Mouse (Mus musculus) heart, embryonic 16.5 days (tissue): ENCODE data around the gene Hbs1l. TPM values are rescaled to one million over a fixed set of nuclear protein-coding genes. Genes with fewer than 3 reads are reported as not detected.
A peak's percentile ranks its signal among the peaks of the same experiment; 100 is the strongest.
"Not testable (repeated sequence)": the region's sequence is repeated elsewhere in the genome, so short reads cannot be mapped to it uniquely, and the experiment has no call there.

Source experiments
- ATAC-seq: fragments of 200-750 bp; cut with Nextera tagmentation; replicated peaks from 2 replicates; pipeline ENCODE4 v1.8.0; 2017; ENCODE audit warnings: moderate number of reproducible peaks; ENCODE audit not compliant: insufficient read depth, low FRiP score; ENCODE audit errors: extremely low read depth
- H3K27ac ChIP-seq: fragments of 300-500 bp; sonication (generic); 2 replicates; pipeline ENCODE4 v1.5.1; 2014; ENCODE audit warnings: mild to moderate bottlenecking, low read length, control low read depth, moderate library complexity
- H3K27me3 ChIP-seq: fragments of 300-500 bp; sonication (generic); 2 replicates; pipeline ENCODE4 v1.6.1; 2014; ENCODE audit warnings: low read length, mixed read lengths; ENCODE audit not compliant: control insufficient read depth, insufficient read depth
- H3K36me3 ChIP-seq: fragments of 300-500 bp; sonication (generic); 2 replicates; pipeline ENCODE4 v1.6.1; 2014; ENCODE audit not compliant: control insufficient read depth, insufficient read depth
- H3K4me1 ChIP-seq: fragments of 300-500 bp; sonication (generic); 2 replicates; pipeline ENCODE4 v1.6.1; 2014; ENCODE audit warnings: low read length, mixed read lengths; ENCODE audit not compliant: control insufficient read depth, insufficient read depth
- H3K4me2 ChIP-seq: fragments of 300-500 bp; sonication (generic); 2 replicates; pipeline ENCODE4 v1.6.1; 2014; ENCODE audit warnings: low read depth, mild to moderate bottlenecking, control low read depth, low read length
- H3K4me3 ChIP-seq: fragments of 300-500 bp; sonication (generic); 2 replicates; pipeline ENCODE4 v1.5.1; 2014; ENCODE audit warnings: mild to moderate bottlenecking, control low read depth, low read length
- H3K9ac ChIP-seq: fragments of 300-500 bp; sonication (generic); 2 replicates; pipeline ENCODE4 v1.6.1; 2014; ENCODE audit warnings: low read length, control low read depth
- H3K9me3 ChIP-seq: fragments of 300-500 bp; sonication (generic); replicated peaks from 2 replicates; pipeline ENCODE4 v1.6.1; 2016; ENCODE audit warnings: low read length; ENCODE audit not compliant: control insufficient read depth
- WGBS: fragments of 180-500 bp; shearing (Covaris S2); extraction: QIAGEN DNeasy Blood & Tissue Kit; methylation state at CpG from one replicate; pipeline ENCODE4 v1.1.7; 2014; 5-methylcytosine and 5-hydroxymethylcytosine counted together
- polyA plus RNA-seq: library from polyadenylated mRNA; unstranded; fragments of >200 nt; fragmentation: Nextera tagmentation; extraction: Ambion mirVana; gene quantifications from 2 replicates; pipeline ENCODE4 v1.2.1, GENCODE M21; 2015

Gene Hbs1l
- polyA plus RNA-seq, 1 experiment from 2014 or later = 73.1 TPM

DNA sequence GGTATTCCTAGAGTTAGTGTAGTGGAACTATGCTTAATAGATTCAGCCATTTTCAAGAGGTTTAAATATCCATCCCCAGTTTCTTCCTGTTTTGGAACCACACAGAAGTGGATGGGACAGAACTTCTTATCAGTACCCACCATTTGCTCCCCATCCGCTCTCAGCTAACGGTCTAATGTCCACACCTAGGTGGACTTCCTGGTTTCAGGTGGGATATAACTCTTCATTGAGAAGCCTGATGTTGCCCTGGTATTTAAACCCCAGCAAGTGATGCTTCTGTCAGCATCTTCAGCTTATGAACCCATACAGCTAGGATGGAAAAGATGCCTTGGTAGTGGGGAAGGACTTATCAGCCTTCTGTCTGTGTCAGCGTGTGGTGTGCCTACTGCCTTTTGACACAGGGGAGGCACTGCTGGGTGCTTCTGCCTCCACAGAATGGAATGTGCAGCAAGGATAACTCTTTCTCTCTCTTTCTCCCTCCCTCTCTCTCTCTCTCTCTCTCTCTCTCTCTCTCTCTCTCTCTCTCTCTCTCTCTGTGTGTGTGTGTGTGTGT, 89.4 kb downstream of the Hbs1l start:
- 62% methylated on average over 3 of the region's 3 CpGs for WGBS
- Histone ChIP-seq H3K4me1 (no peaks in the 10 kb centered on the region), H3K27me3 (peaks cover 4% of the 10 kb centered on the region; the same call in 1 of the 2 replicates), H3K9ac (no peak overlapping the region), H3K9me3 (no peaks in the 10 kb centered on the region), H3K4me2 (no peak overlapping the region), H3K36me3 (no peaks in the 10 kb centered on the region), H3K27ac (no peak overlapping the region), H3K4me3 (no peak overlapping the region)
- ATAC-seq = no peak

DNA sequence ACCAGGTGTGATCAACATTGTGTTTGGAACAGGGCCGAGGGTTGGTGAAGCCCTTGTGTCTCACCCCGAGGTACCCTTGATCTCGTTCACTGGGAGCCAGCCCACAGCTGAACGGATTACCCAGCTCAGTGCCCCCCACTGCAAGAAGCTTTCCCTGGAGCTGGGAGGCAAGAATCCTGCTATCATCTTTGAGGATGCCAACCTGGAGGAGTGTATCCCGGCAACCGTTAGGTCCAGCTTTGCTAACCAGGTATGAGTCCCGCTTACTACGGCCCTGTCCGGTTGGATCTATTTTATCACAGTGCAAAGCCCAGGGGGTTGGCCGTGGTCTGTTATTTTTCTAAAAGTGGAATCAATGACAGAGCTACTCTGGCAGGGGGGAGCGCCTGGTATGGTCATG, 93.3 kb downstream of the Hbs1l start:
- no peaks in the 10 kb centered on the region for H3K27me3 ChIP-seq
- no peaks in the 10 kb centered on the region for H3K9me3 ChIP-seq
- H3K4me3 ChIP-seq = no peak overlapping the region
- no peaks in the 10 kb centered on the region for H3K4me1 ChIP-seq
- H3K36me3 ChIP-seq = no peaks in the 10 kb centered on the region
- no peak for ATAC-seq
- no peak overlapping the region for H3K9ac ChIP-seq
- no peak overlapping the region for H3K4me2 ChIP-seq
- 83% methylated on average over 11 of the region's 11 CpGs for WGBS
- no peak overlapping the region for H3K27ac ChIP-seq

DNA sequence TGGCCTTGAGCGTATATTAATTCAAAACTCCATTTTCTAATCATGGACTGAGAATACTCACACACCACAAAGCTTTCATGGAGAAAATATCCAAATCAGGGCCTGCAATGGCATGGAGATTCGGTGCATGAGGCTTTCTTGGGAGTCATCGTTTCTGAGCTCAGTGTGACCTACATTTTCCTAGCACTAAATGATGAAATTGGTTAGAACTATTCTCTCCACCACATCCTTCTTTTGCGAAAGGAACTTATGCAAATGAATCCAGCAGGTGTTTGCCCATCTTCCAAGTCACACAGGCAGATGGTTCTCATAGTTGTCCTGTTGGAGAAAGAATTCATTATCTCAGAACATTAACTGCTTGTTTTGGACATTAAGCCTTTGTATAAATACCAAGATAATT, 94.7 kb downstream of the Hbs1l start:
- no peaks in the 10 kb centered on the region for H3K4me1 ChIP-seq
- no peak overlapping the region for H3K4me3 ChIP-seq
- 83% methylated on average over 4 of the region's 4 CpGs for WGBS
- H3K36me3 ChIP-seq = no peaks in the 10 kb centered on the region
- H3K9me3 ChIP-seq = no peaks in the 10 kb centered on the region
- no peak overlapping the region for H3K9ac ChIP-seq
- ATAC-seq = no peak
- H3K4me2 ChIP-seq = no peak overlapping the region
- H3K27ac ChIP-seq = no peak overlapping the region
- no peaks in the 10 kb centered on the region for H3K27me3 ChIP-seq

DNA sequence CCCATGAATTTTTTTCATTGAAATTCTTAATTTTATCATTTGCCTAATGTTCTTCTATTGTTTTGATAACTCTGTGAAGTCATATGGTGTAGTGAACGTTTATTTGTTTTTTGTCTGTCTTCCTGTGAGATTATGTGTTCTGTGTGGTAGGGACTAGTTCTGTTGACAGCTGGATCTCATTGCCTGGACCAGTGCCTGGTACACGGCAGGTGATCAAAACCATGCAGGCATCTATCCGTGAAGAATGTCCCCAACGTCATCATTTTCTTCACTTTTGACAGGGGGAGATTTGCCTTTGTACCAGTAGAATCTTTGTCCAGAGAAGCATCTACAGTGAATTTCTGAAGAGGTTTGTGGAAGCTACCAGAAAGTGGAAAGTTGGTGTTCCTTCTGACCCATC, 95.5 kb downstream of the Hbs1l start:
- H3K27me3 ChIP-seq = no peaks in the 10 kb centered on the region
- no peak for ATAC-seq
- no peak overlapping the region for H3K4me2 ChIP-seq
- no peaks in the 10 kb centered on the region for H3K36me3 ChIP-seq
- H3K27ac ChIP-seq = no peak overlapping the region
- no peak overlapping the region for H3K9ac ChIP-seq
- no peak overlapping the region for H3K4me3 ChIP-seq
- no peaks in the 10 kb centered on the region for H3K9me3 ChIP-seq
- WGBS = 51% methylated on average over 4 of the region's 4 CpGs
- H3K4me1 ChIP-seq = no peaks in the 10 kb centered on the region

DNA sequence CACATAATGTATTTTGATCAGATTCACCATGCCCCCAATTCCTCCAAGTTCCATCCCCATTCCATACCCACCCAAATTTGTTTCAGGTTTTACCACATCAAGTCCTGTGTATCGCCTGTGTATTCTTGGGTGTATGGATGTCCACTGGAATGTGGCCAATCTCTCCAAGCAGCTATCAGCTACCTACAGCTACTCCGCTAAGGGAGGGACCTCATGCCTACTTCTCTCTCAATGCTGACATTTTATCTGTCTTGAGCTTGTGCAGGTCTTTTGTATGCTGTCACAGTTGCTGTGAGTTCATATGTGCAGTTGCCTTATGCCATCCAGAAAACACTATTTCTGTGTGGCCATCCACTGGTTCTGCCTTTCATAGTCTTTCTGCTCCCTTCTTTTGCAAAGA, 97.6 kb downstream of the Hbs1l start:
- no peak overlapping the region for H3K27ac ChIP-seq
- WGBS = 75% methylated on average over 2 of the region's 2 CpGs
- no peaks in the 10 kb centered on the region for H3K4me1 ChIP-seq
- no peaks in the 10 kb centered on the region; the same call in 1 of the 2 replicates for H3K27me3 ChIP-seq
- H3K9ac ChIP-seq = no peak overlapping the region
- no peaks in the 10 kb centered on the region for H3K9me3 ChIP-seq
- H3K4me3 ChIP-seq = no peak overlapping the region
- H3K4me2 ChIP-seq = no peak overlapping the region
- H3K36me3 ChIP-seq = no peaks in the 10 kb centered on the region
- ATAC-seq = no peak

DNA sequence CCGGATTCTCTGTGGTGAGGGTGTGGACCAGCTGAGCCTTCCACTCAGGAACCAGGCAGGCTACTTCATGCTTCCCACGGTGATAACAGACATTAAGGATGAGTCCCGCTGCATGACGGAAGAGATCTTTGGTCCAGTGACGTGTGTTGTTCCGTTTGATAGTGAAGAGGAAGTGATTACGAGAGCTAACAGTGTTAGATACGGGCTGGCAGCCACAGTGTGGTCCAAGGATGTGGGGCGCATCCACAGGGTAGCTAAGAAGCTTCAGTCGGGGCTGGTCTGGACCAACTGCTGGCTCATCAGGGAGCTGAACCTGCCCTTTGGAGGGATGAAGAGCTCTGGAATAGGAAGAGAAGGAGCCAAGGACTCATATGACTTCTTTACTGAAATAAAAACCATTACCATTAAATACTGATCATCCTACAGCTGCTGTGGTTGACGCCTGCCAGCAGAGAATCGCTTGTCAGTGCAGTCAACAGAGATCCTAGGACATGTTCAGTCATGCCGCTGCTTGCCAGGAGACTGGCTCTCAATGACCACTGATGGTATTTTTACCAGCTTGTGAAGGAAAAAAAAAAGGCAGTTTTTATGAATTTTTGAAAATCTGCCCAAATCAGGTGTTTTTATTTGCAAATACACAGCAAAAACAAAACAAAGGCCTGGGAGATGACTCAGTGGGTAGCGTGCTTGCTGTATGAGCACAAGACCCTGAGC, 99.8 kb downstream of the Hbs1l start:
- no peak overlapping the region for H3K4me3 ChIP-seq
- H3K9ac ChIP-seq = no peak overlapping the region
- ATAC-seq = no peak; the same call in 1 of the 2 replicates
- peaks cover 17% of the 10 kb centered on the region for H3K4me1 ChIP-seq
- H3K9me3 ChIP-seq = no peaks in the 10 kb centered on the region
- H3K27ac ChIP-seq = no peak overlapping the region
- WGBS = 58% methylated on average over 14 of the region's 14 CpGs
- no peak overlapping the region for H3K4me2 ChIP-seq
- H3K27me3 ChIP-seq = no peaks in the 10 kb centered on the region; the same call in 1 of the 2 replicates
- H3K36me3 ChIP-seq = no peaks in the 10 kb centered on the region

DNA sequence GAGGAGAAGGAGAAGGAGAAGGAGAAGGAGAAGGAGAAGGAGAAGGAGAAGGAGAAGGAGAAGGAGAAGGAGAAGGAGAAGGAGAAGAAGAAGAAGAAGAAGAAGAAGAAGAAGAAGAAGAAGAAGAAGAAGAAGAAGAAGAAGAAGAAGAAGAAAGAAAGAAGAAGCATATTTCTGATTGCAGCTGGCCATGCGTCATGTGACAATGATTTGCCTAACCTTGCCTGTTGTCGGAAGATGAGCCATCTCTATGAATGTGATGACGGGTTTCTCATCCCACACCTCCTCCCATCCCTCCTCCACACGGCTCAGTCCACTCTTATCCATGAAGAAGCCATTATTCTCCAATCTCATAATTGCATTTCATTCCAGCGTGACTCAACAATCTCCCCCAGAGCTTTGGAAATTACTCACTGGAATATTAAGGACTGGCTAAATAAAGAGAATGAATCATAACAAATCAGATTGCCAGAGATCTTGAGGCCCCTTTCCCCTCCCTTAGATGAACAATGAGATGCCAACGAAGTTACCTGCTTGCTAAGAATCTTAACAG, 103.2 kb downstream of the Hbs1l start:
- peak overlapping the region; percentile 85; the same call in 1 of the 2 replicates for H3K27ac ChIP-seq
- H3K27me3 ChIP-seq, ATAC-seq, H3K9me3 ChIP-seq, H3K36me3 ChIP-seq, H3K9ac ChIP-seq, H3K4me2 ChIP-seq, H3K4me3 ChIP-seq: not testable (repeated sequence)
- 58% methylated on average over 6 of the region's 6 CpGs for WGBS
- H3K4me1 ChIP-seq = peaks cover 29% of the 10 kb centered on the region

DNA sequence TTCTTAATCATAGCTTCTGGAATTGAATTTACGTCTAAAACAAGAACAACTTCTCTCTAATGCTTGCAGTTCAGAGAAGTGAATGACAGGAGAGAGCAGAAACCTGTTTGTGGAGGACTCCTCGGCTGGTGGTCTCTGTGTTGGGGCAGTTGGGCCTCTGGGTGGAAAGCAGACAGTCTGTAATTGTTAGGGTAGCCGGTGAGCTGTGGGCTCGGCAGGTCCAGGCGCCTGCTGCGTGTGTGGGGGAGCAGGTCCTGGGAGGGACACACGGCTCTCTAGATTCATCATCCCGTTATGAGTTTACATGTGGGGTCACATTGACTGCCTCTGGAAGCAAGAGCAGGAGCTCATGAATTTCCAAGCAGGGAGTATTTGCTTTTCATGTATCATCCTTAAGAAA, 103.8 kb downstream of the Hbs1l start:
- H3K4me2 ChIP-seq = peak overlapping the region; percentile 43; the same call in 1 of the 2 replicates

DNA sequence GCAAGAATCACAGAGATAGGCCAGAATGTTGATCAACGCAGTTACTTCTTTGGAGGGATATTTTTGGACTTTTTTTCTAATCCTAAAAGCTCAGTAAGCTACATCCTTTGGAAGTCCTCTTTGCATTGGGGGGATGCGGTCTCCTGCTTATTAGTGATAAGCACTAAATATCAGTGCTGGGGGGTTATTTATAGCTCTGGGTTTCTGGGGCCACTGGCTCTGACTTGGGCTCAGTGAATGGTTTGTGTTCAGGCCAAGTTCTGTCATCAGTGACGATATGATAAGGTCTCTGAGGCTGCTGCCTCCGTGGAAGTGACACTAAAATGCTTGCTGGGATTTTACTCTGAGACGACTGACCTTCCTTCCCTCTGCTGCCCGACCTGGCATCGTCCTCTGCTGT, 104.3 kb downstream of the Hbs1l start:
- no peak overlapping the region for H3K4me3 ChIP-seq
- H3K27me3 ChIP-seq = no peaks in the 10 kb centered on the region; the same call in 1 of the 2 replicates
- peaks cover 29% of the 10 kb centered on the region for H3K4me1 ChIP-seq
- peak; percentile 86 for ATAC-seq
- H3K9me3 ChIP-seq = no peaks in the 10 kb centered on the region
- peak overlapping the region; percentile 43 for H3K4me2 ChIP-seq
- 16% methylated on average over 7 of the region's 7 CpGs for WGBS
- H3K9ac ChIP-seq = no peak overlapping the region; the same call in 1 of the 2 replicates
- no peaks in the 10 kb centered on the region for H3K36me3 ChIP-seq
- peak overlapping the region; percentile 85 for H3K27ac ChIP-seq

More for the DNA sequence above, 103.8 kb downstream of the Hbs1l start:
- Histone ChIP-seq H3K27ac (peak overlapping the region; percentile 85), H3K4me3 (no peak overlapping the region), H3K27me3 (no peaks in the 10 kb centered on the region; the same call in 1 of the 2 replicates), H3K9me3 (no peaks in the 10 kb centered on the region), H3K9ac (no peak overlapping the region), H3K36me3 (no peaks in the 10 kb centered on the region), H3K4me1 (peaks cover 29% of the 10 kb centered on the region)
- 21% methylated on average over 8 of the region's 8 CpGs for WGBS
- peak; percentile 43 for ATAC-seq
